Mouse (Mus musculus) intestine, postnatal 0 days (tissue): ENCODE data around the gene Tspan2. TPM values are rescaled to one million over a fixed set of nuclear protein-coding genes. Genes with fewer than 3 reads are reported as not detected.

Experiments used
- ATAC-seq: fragments of 200-750 bp; cut with Nextera tagmentation; 2 replicates; pipeline ENCODE4 v1.8.0; 2017; ENCODE audit warnings: mild to moderate bottlenecking, moderate TSS enrichment, moderate library complexity
- H3K27ac ChIP-seq: fragments of 300-500 bp; sonication (generic); 2 replicates; pipeline ENCODE4 v1.5.1; 2014; ENCODE audit warnings: mild to moderate bottlenecking, low read depth, low read length, moderate library complexity
- H3K27me3 ChIP-seq: fragments of 300-500 bp; sonication (generic); replicated peaks from 2 replicates; pipeline ENCODE4 v1.6.1; 2014; ENCODE audit warnings: low read length, mixed read lengths; ENCODE audit not compliant: control insufficient read depth, insufficient read depth
- H3K36me3 ChIP-seq: fragments of 300-500 bp; sonication (generic); 2 replicates; pipeline ENCODE4 v1.6.1; 2014; ENCODE audit warnings: mild to moderate bottlenecking, moderate library complexity; ENCODE audit not compliant: control insufficient read depth, insufficient read depth
- H3K4me1 ChIP-seq: fragments of 300-500 bp; sonication (generic); replicated peaks from 2 replicates; pipeline ENCODE4 v1.6.1; 2014; ENCODE audit warnings: antibody characterized with exemption, low read length, mixed read lengths; ENCODE audit not compliant: control insufficient read depth, insufficient read depth
- H3K4me2 ChIP-seq: fragments of 300-500 bp; sonication (generic); replicated peaks from 2 replicates; pipeline ENCODE4 v1.6.1; 2014; ENCODE audit warnings: low read depth, mild to moderate bottlenecking, moderate library complexity
- H3K4me3 ChIP-seq: fragments of 300-500 bp; sonication (generic); 2 replicates; pipeline ENCODE4 v1.5.1; 2014; ENCODE audit warnings: low read depth, low read length
- H3K9ac ChIP-seq: fragments of 300-500 bp; sonication (generic); 2 replicates; pipeline ENCODE4 v1.6.1; 2014; ENCODE audit warnings: mild to moderate bottlenecking, low read depth, low read length
- H3K9me3 ChIP-seq: fragments of 300-500 bp; sonication (generic); 2 replicates; pipeline ENCODE4 v1.6.1; 2016; ENCODE audit warnings: mixed run types; ENCODE audit not compliant: control insufficient read depth
- CTCF ChIP-seq: sonication (generic); IDR thresholded peaks from 2 replicates; pipeline ENCODE4 v1.5.1; 2016; ENCODE audit warnings: low read depth, mild to moderate bottlenecking, control low read depth, antibody characterized with exemption, moderate library complexity
- WGBS: fragments of 180-500 bp; shearing (Covaris S2); extraction: QIAGEN DNeasy Blood & Tissue Kit; methylation state at CpG from one replicate; pipeline ENCODE4 v1.1.7; 2014; 5-methylcytosine and 5-hydroxymethylcytosine counted together
- polyA plus RNA-seq: library from polyadenylated mRNA; unstranded; fragments of >200 nt; fragmentation: Nextera tagmentation; extraction: Ambion mirVana; gene quantifications from 2 replicates; pipeline ENCODE4 v1.2.1, GENCODE M21; 2015

Tspan2 gene
- polyA plus RNA-seq, 1 experiment from 2014 or later = 12.6 TPM

DNA sequence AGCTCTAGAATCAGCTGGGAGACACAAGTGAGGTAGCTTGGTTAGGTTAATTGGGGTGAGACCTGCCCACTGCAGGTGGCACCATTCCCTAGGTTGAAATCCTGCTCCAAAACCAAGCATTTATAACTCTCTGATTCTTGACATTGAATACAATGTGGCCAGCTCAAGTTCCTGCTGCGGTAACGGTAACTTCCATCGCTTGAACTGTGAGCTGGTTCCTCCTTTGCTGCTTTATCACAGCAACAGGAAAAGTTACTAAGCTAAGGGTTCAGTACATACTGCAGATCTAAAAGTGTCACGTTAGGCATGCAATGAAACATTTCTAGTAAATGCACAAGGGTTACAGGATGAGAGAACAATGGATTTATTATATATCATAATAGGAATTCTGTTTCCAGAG, 1.7 kb upstream of the Tspan2 start:
- no peak for ATAC-seq
- 81% methylated on average over 4 of the region's 4 CpGs for WGBS
- Histone ChIP-seq H3K4me2 (no peak overlapping the region), H3K4me1 (no peaks in the 10 kb centered on the region), H3K36me3 (no peaks in the 10 kb centered on the region), H3K9ac (no peak overlapping the region), H3K9me3 (no peaks in the 10 kb centered on the region), H3K27ac (no peak overlapping the region), H3K27me3 (peaks cover 4% of the 10 kb centered on the region), H3K4me3 (no peak overlapping the region)
- no peak for TF ChIP-seq CTCF

DNA sequence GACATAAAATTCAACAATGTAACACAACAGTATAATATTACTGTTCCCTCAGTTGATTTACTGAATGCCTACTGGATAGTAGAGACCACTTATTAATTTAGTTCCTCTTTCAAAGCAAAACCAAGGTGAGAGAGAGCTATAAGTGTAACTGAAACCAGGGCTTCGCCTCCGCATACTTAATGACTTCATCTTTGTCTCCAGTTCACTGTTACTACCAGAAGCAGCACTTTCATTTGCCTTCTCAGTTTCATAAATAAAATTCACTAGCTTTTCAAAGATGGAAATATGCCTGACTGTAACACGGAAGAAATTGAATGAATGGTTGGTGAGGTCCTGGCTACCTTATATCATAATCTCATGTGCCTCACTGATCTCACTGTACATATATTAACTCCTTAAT, 1.3 kb upstream of the Tspan2 start:
- Histone ChIP-seq H3K4me3 (no peak overlapping the region), H3K36me3 (no peaks in the 10 kb centered on the region), H3K27me3 (peaks cover 4% of the 10 kb centered on the region), H3K4me1 (no peaks in the 10 kb centered on the region), H3K4me2 (no peak overlapping the region), H3K9ac (no peak overlapping the region), H3K27ac (no peak overlapping the region), H3K9me3 (no peaks in the 10 kb centered on the region)
- no peak for ATAC-seq
- WGBS = 78% methylated on average over 3 of the region's 3 CpGs
- no peak for TF ChIP-seq CTCF

- Histone ChIP-seq H3K4me3 (peak overlapping the region; percentile 60), H3K36me3 (no peaks in the 10 kb centered on the region), H3K4me1 (no peaks in the 10 kb centered on the region), H3K9me3 (no peaks in the 10 kb centered on the region), H3K27me3 (peaks cover 4% of the 10 kb centered on the region), H3K27ac (peak overlapping the region; percentile 52), H3K9ac (no peak overlapping the region), H3K4me2 (peak overlapping the region; percentile 96)
- TF ChIP-seq CTCF = no peak
- no peak for ATAC-seq
- 46% methylated on average over 6 of the region's 6 CpGs for WGBS
Observed at GRCm38 (mm10) chr3:102733936-102734312, 405 bp upstream of the Tspan2 start.

DNA sequence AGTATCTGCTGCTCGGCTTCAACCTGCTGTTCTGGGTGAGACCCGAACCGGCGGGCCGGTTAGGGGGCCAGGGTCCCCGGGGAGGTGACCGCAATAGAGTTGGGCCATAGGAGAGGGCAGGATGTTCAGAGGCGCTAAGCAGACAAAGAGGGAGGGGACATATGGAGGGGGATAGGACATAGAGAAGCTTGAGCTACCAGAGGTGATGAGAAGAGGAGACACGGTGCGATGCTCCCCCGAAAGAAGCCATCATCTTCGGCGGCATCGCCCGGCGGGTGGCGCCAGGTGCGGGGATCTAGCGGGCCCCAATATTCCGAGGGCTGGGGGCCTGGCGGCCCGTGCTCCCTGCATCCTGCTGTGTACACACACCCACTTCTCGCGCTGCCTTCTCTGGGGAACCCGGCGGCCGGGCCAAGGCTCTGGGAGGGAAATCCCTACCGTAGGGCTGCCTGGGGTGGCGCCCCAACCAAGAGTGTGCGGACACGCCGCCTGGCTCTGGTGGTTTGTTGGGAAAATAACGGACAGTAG, 766 bp downstream of the Tspan2 start:
- TF ChIP-seq CTCF = peak; percentile 41; the same call in 1 of the 2 replicates
- Histone ChIP-seq H3K4me1 (no peaks in the 10 kb centered on the region), H3K4me3 (peak overlapping the region; percentile 60), H3K27me3 (peaks cover 4% of the 10 kb centered on the region), H3K4me2 (peak overlapping the region; percentile 96), H3K9ac (peak overlapping the region; percentile 49), H3K9me3 (no peaks in the 10 kb centered on the region), H3K36me3 (no peaks in the 10 kb centered on the region), H3K27ac (peak overlapping the region; percentile 52; the same call in 1 of the 2 replicates)
- WGBS = under 1% methylated on average over 32 of the region's 33 CpGs
- peak; percentile 52 for ATAC-seq

DNA sequence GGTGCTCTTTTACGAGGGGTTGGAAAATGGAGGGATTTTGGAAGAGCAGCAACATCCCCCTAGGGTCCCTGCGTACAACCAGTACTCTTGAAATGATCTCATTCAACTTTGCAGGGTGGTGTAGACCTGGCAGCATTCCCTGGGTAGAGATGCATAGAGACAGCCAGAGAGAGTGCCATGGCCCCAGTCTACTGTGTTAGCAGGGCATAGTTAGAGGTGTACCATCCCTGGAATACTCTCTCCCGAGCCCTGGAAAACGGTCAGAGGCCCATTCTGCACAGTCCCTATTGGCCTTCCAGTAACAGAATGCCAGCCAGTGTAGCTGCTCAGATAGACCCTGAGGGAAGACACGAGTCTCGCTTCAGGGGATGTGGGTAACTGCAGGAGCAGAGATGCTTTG, 1.3 kb downstream of the Tspan2 start:
- no peaks in the 10 kb centered on the region for H3K9me3 ChIP-seq
- TF ChIP-seq CTCF = no peak
- H3K27me3 ChIP-seq = peaks cover 4% of the 10 kb centered on the region
- 0 out of 2 replicates have a peak overlapping the region, but pooled peaks have one; percentile 52 for H3K27ac ChIP-seq
- no peak overlapping the region for H3K9ac ChIP-seq
- no peak for ATAC-seq
- H3K4me3 ChIP-seq = peak overlapping the region; percentile 60
- peak overlapping the region; percentile 96 for H3K4me2 ChIP-seq
- WGBS = 57% methylated on average over 6 of the region's 6 CpGs
- no peaks in the 10 kb centered on the region for H3K4me1 ChIP-seq
- H3K36me3 ChIP-seq = no peaks in the 10 kb centered on the region

DNA sequence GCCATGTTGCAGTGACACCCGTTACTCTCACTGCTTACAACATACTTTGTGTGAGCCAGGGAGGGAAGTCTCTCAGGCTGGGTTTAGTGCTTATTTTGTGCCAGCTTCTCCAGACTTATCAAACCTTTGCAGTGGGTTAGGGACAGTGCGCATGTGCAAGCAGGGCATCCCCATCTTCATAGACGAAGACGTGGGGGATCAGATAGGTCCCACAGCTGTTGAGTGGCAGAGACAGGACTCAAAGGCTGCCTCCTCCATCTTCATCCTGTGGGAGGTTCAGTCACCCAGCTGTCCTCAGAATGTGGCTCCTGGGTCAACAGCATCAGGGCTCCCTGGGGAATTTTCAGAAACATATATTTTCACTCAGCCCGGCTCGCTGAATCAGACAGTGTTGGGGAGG, 2.1 kb downstream of the Tspan2 start:
- 79% methylated on average over 6 of the region's 6 CpGs for WGBS
- Histone ChIP-seq H3K27ac (no peak overlapping the region), H3K4me2 (peak overlapping the region; percentile 96), H3K27me3 (peaks cover 4% of the 10 kb centered on the region), H3K9ac (no peak overlapping the region), H3K9me3 (no peaks in the 10 kb centered on the region), H3K36me3 (no peaks in the 10 kb centered on the region), H3K4me1 (no peaks in the 10 kb centered on the region), H3K4me3 (no peak overlapping the region)
- no peak for ATAC-seq
- TF ChIP-seq CTCF = no peak

GRCm38 (mm10) chr3:102737106-102737505, 2.8 kb downstream of the Tspan2 start:
- H3K4me1 ChIP-seq = no peaks in the 10 kb centered on the region
- no peak overlapping the region for H3K4me3 ChIP-seq
- H3K36me3 ChIP-seq = no peaks in the 10 kb centered on the region
- no peak overlapping the region for H3K27ac ChIP-seq
- peaks cover 4% of the 10 kb centered on the region for H3K27me3 ChIP-seq
- TF ChIP-seq CTCF = no peak
- H3K9ac ChIP-seq = no peak overlapping the region
- 80% methylated on average over 6 of the region's 6 CpGs for WGBS
- no peaks in the 10 kb centered on the region for H3K9me3 ChIP-seq
- H3K4me2 ChIP-seq = peak overlapping the region; percentile 14; the same call in 1 of the 2 replicates
- ATAC-seq = no peak
